ENCODE assay signal across 10 mouse cellular contexts in genomic region chr12:40327012-40327660, GRCm38 (mm10).
A peak's percentile ranks its signal among the peaks of the same experiment; 100 is the strongest.
DNase-seq lines count a peak whose midpoint lies in the region; ATAC-seq and TF ChIP-seq lines count a peak whose summit lies in the region.
"Had no signal": no experiment of that assay in that cellular context is flagged by ENCODE, and none has a peak within 500 bp of the region (broad histone marks: within the 10 kb centered on the region; RNA-seq: fewer than 3 reads in every experiment).

No protein-coding gene starts in this region.

- H3K4me3 ChIP-seq in lung, embryonic 15.5 days, result no peak overlapping the region
- H3K4me3 ChIP-seq in lung, adult 2 months (replicated peaks; ENCODE audit: extremely low read depth, low read depth, low read length), result no peak overlapping the region
- no peak overlapping the region for H3K4me3 ChIP-seq in thymus, adult 2 months (ENCODE audit: control insufficient read depth, insufficient read depth, low read length)
- H3K4me3 ChIP-seq: embryonic facial prominence, embryonic 13.5 days had no signal

- no peak for TF ChIP-seq POLR2A in lung, adult 2 months (IDR thresholded peaks at IDR 0.05; ENCODE audit: borderline replicate concordance, extremely low read depth, low read depth, low read length)
- no peak for TF ChIP-seq POLR2A in thymus, adult 2 months (IDR thresholded peaks at IDR 0.05; ENCODE audit: control insufficient read depth, extremely low read depth, insufficient read depth, low read length, poor library complexity)

- 51% methylated on average over 5 of the region's 5 CpGs for WGBS in lung, embryonic 15.5 days
- WGBS in lung, adult 2 months, result 72% methylated on average over 5 of the region's 5 CpGs
- 90% methylated on average over 5 of the region's 5 CpGs for WGBS in thymus, adult 2 months

- no peak overlapping the region for H3K27ac ChIP-seq in lung, embryonic 15.5 days
- H3K27ac ChIP-seq in thymus, adult 2 months (ENCODE audit: control insufficient read depth, insufficient read depth, low read length), result no peak overlapping the region
- H3K27ac ChIP-seq: embryonic facial prominence, embryonic 13.5 days had no signal

- no peak overlapping the region for H3K4me2 ChIP-seq in lung, embryonic 15.5 days
- H3K4me2 ChIP-seq: embryonic facial prominence, embryonic 13.5 days had no signal

- no peak overlapping the region for H3K9ac ChIP-seq in lung, embryonic 15.5 days
- H3K9ac ChIP-seq: embryonic facial prominence, embryonic 13.5 days had no signal

- no peak for DNase-seq in lung, adult 2 months
- DNase-seq in gastrocnemius, postnatal 25 days, result peak; percentile 16
- peak; percentile 66 for DNase-seq in kidney, postnatal 14 days
- peak; percentile 23 for DNase-seq in retina, embryonic 14.5 days (ENCODE audit: low spot score)
- DNase-seq in thymus, postnatal 0 days (ENCODE audit: low spot score), result no peak
- no peak for DNase-seq in thymus, adult 2 months
- DNase-seq: right cerebral cortex, postnatal 4 days had no signal

- TF ChIP-seq CTCF in lung, adult 2 months (IDR thresholded peaks at IDR 0.05; ENCODE audit: insufficient read depth, low read length), result no peak
- no peak for TF ChIP-seq CTCF in thymus, adult 2 months (IDR thresholded peaks at IDR 0.05; ENCODE audit: borderline replicate concordance, control insufficient read depth, extremely low read depth, insufficient read depth, low read length, poor library complexity)

- H3K9me3 ChIP-seq in lung, embryonic 15.5 days, result no peaks in the 10 kb centered on the region
- H3K9me3 ChIP-seq: embryonic facial prominence, embryonic 13.5 days had no signal

- 0 out of 2 replicates have a peak, but pooled peaks cover 5% of the 10 kb centered on the region for H3K4me1 ChIP-seq in lung, embryonic 15.5 days
- no peaks in the 10 kb centered on the region for H3K4me1 ChIP-seq in lung, adult 2 months (ENCODE audit: control insufficient read depth, insufficient read depth, low read length)
- H3K4me1 ChIP-seq in thymus, adult 2 months (replicated peaks; ENCODE audit: control insufficient read depth, insufficient read depth, low read length), result no peaks in the 10 kb centered on the region

- no peaks in the 10 kb centered on the region for H3K27me3 ChIP-seq in lung, embryonic 15.5 days
- no peaks in the 10 kb centered on the region for H3K27me3 ChIP-seq in thymus, adult 2 months (ENCODE audit: control insufficient read depth, insufficient read depth, low read length)
- H3K27me3 ChIP-seq: embryonic facial prominence, embryonic 13.5 days had no signal

- ATAC-seq in lung, embryonic 15.5 days (ENCODE audit: borderline replicate concordance, extremely low read depth, low FRiP score, low TSS enrichment), result peak; percentile 42; the same call in 1 of the 2 replicates
- ATAC-seq: activated CD4-positive, CD25-positive, alpha-beta regulatory T cell, adult 4 months had no signal

- H3K36me3 ChIP-seq in lung, embryonic 15.5 days, result no peaks in the 10 kb centered on the region; the same call in 1 of the 2 replicates
- H3K36me3 ChIP-seq in thymus, adult 2 months (ENCODE audit: control insufficient read depth, insufficient read depth, low read length), result 0 out of 2 replicates have a peak, but pooled peaks cover 5% of the 10 kb centered on the region
- H3K36me3 ChIP-seq: embryonic facial prominence, embryonic 13.5 days had no signal

Comparison
In these comparisons a context has a peak if more than half of its experiments do, and no peak if none do; other contexts are left out.
1. DNase-seq: peak in gastrocnemius, postnatal 25 days (single experiment), kidney, postnatal 14 days (single experiment) and retina, embryonic 14.5 days (single experiment); none in lung, adult 2 months (single experiment), thymus, postnatal 0 days (single experiment) and thymus, adult 2 months (single experiment).